Mouse (Mus musculus): ENCODE measurements around the gene Fkbp5.
"Not testable (repeated sequence)": the region's sequence is repeated elsewhere in the genome, so short reads cannot be mapped to it uniquely, and the experiment has no call there.

Fkbp5 gene

DNA sequence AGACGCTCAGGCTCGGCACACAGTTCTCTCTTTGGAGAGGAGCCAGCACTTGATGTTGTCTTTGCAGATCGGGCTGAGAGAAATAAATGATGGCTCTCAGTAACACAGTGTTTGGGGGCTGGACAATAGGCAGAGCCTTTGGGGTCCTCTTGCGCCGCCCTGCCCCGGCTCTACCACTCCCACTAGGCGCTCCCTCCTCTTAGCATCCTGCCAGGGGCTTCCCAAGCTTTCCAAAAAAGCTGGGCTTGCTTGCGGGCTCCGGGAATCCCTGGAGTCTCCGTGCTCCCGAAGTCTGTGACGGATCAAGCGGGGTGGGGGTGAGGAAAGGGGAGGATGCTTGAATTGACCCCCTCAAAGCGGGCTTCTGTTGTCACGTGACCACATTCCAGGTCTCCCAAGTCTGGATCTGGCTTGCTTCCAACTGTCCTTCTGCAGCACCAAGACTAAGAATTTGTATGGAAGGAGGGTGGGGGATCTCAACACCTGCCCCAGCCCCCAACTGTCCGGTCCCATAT, at the start of gene Fkbp5:
Fkbp5 (minus strand) TSS at position 87 of the 515 bp plus-strand sequence.
- DNase-seq, result peak; percentile 84

DNA sequence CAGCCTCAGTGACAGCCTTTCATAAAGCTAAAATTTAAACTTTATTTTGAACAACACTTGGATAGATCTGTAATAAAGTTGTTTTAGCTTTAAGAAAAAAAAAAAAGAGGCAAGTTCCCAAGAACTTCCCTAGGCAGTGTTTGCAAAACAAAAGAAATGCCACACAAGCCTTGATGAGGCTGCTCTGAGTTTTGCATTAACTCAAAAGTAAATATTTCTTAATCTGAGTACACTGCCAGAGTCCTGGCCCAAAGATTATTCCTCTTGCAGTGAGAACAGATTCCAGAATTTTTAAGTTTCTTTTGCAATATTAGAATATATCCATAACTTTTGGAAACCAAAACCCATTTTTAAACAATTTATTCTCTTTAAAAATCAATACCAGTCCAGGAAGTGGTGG, 47.9 kb upstream of the Fkbp5 start:
- DNase-seq, result no peak

DNA sequence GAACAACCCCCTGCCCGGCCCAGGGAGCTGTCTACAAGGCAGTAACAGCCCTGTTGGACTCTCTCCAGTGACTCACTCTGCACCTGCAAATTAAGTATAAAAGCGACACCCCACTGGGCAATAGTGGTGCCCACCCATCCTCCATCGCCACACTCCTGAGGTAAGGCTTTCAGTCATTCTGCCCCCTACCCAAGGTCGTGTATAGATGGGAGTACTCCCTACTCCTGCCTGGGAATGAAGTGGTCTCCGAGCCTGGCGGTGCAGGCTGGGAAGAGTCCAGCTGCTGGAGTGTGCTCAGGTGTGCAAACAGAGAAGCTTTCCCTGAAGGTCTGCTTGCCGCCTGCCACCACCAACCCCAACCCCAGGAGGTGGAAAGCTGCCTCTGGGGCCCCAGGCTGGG, 44.3 kb upstream of the Fkbp5 start:
- DNase-seq, result no peak

DNA sequence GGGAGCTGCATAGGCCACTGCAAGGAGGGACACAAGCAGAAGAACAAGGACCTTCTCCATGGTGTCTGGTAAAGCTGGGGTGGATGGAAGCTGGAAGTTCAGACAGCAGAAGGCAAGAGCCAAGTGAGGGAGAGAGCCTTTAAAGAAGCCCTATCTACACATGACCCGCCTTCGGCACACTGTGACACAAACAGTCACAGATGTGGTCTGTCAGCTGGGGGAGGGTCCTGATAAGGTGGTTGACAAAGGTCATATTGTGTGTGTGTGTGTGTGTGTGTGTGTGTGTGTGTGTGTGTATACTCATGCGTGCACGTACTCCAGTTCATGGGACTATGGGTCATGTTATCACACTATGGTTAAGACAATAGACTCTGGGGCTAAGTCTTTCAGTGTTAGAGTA, 43.3 kb upstream of the Fkbp5 start, which contains the start of gene Clps:
Clps (minus strand) TSS at position 169 of the 400 bp plus-strand sequence.
- DNase-seq, result no peak

DNA sequence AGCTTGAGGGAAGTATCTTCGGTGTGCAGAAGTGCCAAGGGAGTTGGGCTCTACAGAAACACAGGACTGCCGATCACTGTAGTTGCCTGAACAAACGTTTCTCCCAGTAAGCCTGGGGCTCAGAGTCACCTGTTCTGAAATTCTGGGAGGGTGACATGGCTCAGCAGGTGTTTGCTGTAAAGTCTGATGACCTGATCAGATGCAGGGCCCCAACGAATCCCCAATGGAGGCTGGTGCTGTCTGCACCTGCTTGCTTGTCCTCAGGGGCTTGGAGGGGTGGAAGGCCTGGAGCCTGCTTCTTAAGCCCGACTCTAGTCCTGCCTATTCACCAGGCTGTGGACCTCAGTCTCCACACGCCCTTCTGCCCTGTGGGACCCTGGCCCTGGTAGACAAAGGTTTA, 40.4 kb upstream of the Fkbp5 start:
- DNase-seq, result no peak

DNA sequence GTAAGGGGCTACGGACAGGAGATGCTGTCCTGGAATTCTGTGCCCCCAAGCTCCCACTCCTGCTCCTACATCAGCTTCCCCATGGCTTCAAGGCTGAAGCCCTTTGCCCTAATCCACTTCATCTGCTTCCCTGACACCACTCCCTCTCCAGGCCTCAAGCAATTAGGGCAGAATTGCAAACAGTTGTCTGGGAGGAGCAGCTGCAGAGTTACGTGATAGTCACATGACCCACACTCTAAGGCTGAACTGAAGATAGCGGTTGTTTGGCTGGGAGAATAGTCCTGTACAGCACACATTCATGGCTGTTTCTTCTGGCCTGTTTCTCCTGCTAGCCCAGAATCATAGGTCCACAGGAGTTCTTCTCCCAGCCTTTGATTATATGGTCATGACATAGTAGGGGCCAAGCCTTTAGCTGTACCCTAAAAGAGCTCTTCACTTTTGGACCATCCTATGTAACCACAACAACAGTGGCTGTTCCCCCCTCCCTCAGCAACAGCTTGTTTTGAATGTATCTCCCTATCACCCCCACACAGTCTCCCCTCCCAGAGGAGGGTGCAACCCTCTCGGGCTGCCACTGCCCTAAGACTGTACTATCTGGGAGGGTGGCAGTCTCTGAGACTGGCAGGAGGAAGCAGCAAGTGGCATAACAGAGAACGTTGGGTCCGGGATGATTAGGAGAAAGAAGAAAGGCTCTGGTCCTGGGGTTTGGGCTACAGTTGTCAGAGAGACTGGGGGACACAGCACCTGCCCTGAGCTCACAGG, 39.5 kb upstream of the Fkbp5 start:
- no peak for DNase-seq

DNA sequence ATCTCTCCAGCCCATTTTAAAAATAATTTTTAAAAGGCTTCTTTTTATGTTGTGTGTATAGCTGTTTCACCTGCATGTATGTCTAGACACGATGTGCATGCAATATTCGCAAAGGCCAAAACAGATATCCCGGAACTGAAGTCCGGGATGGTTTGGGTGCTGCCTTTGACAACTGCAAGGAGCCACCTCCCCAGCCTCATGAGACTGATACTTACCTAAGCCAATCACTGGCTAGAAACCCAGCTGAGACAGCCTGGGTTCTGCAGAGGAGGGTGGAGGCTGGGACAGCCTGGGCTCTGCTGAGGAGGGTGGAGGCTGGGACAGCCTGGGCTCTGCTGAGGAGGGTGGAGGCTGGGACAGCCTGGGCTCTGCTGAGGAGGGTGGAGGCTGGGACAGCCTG, 36.7 kb upstream of the Fkbp5 start:
- DNase-seq, result not testable (repeated sequence)

DNA sequence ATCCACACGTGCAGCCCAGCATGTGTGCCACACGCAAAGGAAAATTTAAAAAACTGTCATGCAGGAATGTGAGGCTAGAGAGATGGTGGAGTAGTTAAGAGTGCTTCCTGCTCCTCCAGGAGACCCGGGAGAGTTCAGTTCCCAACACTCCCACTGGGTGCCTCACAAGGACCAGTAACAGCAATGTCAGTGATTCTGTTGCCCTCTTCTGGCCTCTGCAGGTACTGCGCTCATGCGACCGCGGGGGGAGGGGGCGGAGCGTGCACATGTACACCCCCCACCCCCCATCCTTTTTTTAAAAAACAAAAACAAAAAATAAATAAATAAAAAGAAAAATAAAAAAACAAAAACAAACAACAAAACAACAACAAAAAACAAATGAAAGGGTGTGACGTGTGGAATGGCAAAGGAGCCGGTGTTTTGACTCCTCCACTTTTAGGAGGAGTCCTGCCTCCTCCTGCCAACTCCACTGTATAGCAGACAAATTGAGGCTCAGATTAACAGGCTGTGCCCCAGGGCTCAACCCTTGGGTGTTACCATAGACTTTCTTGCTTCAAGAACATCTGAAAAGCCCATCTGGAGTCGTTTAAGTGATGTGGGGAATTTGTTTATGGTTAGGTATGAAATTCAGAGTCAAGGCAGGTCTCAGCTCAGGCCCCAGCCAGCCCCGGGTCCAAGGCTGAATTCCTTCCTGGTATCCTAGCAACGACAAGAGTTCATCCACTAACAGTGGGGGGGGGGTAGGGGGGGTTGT, 35.9 kb upstream of the Fkbp5 start:
- DNase-seq, result peak; percentile 58

DNA sequence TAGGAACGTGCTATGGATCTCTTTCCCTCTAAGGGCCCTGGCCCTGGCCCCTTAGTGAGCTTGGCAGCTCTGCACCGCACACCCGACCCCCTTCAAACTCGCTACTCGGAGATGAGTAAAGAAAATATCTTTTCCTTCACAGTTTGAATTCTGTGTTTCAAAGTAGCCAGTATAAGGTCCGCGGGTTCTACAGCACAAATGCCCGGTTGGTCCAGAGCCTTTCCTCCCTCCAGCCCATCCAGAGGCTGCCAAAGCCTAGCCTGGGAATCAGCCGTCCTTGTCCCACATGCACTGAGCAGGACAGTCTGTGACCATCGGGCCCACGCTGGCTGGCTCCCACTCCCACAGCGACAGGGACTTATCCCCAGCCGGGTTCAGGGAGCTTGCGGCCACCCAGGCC, 31.8 kb upstream of the Fkbp5 start, which contains the start of gene Clpsl2:
Clpsl2 (plus strand) TSS at position 301 of the 400 bp plus-strand sequence.
- DNase-seq, result no peak

DNA sequence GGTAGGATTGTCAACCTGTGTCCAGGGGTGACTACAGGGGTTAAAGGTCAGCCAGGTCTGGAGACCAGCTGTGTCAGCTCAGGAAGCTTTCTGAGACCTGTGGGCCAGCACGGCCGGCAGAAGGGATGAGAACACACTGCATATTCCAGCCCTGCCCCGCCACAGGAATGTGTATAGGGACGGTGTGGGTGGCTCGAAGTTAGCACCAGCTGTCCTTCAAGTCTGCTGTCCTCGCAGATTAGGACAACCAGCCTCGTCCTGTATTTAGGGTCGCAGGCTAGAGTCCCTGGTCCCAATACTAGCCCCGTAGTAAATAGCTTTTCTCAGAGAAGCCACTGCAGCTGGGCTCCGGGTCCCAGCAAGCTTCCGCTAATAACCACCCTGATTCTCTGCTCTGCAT, 31.2 kb upstream of the Fkbp5 start:
- no peak for DNase-seq

DNA sequence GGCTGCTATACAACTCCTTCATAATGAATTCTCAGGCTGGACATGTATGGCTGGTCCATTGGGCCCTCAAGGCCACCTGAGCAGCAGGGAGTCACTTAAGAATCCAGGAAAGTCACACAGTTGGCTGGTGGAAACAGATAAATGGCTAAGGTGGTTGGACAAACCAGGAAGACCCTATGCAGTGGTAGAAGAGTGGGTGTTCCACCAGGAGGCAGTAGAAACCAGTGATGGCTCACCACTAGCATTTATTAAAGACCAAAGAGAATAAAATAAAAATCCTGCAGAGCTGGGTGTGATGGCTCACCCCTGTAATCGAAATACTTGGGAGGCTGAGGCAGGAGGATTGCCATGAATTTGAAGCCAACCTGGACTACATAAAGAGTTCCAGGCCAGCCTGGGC, 29.6 kb upstream of the Fkbp5 start:
- DNase-seq, result no peak

DNA sequence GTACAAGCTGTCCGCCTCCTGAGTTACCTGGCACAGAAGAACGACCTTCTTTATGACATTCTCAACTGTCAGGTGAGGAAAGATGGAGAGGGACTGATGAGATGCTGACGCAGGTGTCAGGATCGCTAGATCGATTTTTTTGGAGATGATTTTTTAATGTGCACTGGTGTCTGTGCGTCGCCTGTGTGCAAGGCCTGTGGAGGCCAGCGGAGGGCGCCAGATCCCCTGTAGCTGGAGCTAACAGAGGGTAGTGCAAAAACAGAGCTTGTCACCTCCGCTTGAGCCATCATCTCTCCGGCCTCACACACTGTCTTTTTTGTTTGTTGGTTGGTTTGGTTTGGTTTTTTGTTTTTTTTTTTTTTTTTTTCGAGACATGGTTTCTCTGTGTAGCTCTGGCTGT, 20.6 kb upstream of the Fkbp5 start:
- DNase-seq, result no peak

DNA sequence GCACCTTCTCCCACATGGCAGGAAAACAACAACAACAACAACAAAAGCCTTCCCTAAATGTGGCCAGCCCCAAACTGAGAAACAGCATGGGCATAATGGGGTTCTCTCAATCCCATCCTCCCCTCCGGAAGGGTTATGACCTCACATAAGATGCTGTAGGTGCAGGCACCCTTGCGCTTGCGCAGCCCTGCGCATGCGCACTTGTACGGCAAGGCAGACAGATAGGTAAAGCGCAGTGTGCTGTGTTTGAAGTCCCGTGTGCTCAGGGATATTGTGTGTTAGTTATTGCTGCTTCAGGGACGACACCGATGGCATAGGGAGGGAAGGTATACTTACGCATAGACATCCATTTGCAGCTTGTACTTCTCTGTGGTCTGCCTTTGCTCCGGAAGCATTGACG, 16.0 kb upstream of the Fkbp5 start:
- DNase-seq, result no peak

DNA sequence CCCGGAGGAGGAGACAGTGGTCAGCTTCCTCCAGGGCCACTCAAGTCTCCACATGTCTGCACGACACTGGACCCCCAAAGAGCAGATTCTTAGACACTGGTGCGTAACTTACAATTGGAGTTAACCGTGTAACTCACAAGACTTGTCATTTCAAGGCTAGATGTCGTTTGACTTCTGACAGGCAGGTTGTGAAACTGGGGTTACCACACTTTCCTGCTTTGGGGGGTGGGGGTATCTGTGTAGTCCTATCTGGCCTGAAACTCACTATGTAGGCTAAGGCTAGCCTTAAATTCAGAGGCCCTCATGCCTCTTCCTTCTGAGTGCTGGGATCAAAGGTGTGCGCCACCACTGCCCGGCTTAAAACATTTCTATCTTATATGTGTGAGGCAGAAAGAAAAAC, 15.2 kb upstream of the Fkbp5 start:
- DNase-seq, result no peak

DNA sequence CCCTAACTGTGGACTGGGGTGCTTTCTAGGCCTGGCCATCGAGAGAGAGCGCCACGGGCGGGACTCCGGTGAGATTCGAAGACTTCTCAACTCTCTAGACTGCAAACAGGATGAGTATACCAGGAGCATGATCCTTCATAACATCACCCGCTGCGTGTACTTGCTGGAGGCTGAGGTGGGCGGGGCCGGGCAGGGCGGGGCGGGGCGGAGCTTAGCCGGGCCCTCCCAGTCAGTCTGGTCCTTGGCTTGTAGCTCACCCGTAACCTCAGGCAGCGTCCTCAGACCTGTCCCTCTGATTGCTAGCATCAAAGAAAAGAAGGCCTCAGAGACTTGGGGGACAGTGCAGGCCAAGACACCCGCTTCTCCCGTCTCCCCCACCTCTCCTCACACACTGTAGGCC, 14.6 kb upstream of the Fkbp5 start:
- DNase-seq, result no peak

DNA sequence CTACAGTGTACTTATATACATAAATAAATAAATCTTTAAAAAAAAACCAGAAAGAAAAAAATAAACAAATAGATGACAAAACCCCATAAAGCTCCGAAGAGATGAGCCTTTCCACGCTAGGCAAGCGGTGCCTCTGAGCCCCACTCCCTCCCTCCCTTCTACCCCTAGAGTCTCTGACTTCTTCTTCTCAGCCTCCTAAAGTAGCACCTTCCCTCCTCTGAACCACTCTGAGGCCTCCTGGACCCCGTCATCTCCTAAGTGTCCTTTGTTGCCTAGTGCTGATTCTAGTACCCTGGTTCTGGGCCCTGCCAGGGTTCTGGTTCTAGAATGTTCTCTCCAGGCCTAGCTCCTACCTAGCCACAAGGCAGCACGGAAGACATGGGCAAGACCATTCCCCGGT, 13.2 kb upstream of the Fkbp5 start, which contains the start of gene Armc12:
Armc12 (plus strand) TSS at position 301 of the 400 bp plus-strand sequence.
- DNase-seq, result no peak

DNA sequence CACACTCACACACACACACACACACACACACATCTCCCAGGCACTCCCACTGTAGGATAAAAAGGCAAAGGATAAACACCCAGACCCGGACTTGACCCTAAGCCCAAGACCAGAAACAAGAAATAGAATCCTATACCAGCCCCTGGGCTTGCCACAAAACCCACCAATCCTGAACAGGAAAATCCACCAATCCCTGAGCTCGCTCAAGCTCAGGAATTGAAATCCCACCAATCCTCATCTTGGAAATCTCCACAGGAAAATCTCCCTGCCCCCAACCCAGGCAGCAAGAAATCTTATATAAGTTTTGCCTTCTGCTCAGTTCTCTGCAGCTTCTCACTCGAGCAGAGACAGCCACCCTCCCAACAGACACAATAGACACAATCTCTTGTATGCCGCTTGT, 11.8 kb upstream of the Fkbp5 start:
- no peak for DNase-seq

DNA sequence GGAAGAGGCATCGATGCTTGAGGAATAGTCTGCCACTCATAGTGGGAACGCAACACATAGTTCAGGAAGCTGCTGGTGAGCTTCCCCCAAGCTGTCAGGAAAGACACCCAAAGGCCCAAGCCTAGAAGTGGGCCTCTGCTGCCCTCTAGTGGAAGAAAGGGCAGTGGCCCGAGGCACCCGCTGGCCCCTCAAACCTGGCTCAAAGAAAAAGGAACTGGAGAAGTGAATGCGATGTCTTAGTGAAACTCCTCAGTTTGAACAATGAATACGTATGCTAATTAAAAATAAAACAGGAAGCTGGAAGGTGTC, 10.7 kb upstream of the Fkbp5 start:
- peak; percentile 71 for DNase-seq

DNA sequence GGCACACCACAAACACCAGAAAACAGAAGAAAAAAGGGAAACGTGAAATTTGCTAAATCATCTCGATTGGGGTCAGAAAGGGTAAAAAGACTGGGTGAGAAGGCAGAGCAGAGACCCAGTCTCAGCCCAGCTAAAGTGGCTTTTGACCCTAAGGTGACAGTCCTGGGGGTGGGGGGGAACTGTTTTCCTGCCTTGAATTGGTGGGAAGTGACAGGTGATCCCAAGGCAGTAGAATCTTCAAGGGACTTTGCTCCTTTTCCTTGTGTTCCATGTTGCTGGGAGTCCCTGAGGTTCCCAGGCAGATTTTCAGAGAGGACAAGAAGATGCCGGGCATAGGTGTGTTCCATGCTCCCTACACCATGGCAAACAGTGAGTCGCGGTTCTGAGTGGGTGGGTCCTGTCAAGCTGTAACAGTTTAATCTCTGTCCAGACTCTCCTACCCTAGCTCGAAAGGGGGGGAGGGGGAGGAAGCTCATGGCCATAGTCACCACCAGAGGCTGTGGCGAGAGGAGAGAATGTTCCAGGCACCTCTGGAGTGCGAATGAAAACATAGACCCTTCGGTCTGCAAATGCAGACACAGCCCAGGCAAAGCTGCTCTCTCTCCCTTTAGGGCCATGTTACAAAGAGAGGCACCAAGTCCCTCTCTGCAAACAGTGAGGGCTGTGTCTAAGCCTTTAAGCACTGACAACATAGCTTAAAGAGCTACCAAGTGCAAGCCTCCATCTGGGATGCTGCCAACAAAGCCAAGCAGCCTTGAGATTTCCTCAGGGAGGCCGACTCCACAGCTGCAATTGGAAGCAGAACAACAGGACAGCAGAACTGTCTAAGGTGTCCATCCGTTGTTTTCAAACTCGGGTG, 10.1 kb upstream of the Fkbp5 start:
- peak; percentile 23 for DNase-seq

DNA sequence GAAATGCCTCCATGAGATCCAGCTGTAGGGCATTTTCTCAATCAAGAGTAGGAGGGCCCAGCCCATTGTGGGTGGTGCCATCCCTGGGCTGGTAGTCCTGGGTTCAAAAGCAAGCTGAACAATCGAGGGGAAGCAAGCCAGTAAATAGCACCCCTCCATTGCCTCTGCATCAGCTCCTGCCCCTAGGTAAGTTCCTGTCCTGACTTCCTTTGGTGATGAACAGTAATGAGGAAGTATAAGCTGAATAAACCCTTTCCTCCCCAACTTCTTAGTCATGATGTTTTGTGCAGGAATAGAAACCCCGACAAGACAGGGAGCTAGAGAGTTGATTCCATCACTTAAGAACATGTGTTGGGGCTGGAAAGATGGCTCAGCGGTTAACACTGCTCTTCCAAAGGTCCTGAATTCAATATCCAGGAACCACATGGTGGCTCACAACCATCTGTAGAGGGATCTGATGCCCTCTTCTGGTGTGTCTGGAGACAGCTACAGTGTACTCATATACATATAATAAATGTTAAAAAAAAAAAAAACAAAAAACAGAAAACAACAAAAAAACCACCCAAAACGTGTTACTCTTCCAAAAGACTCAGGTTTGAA, 7.6 kb upstream of the Fkbp5 start:
- DNase-seq, result peak; percentile 11

DNA sequence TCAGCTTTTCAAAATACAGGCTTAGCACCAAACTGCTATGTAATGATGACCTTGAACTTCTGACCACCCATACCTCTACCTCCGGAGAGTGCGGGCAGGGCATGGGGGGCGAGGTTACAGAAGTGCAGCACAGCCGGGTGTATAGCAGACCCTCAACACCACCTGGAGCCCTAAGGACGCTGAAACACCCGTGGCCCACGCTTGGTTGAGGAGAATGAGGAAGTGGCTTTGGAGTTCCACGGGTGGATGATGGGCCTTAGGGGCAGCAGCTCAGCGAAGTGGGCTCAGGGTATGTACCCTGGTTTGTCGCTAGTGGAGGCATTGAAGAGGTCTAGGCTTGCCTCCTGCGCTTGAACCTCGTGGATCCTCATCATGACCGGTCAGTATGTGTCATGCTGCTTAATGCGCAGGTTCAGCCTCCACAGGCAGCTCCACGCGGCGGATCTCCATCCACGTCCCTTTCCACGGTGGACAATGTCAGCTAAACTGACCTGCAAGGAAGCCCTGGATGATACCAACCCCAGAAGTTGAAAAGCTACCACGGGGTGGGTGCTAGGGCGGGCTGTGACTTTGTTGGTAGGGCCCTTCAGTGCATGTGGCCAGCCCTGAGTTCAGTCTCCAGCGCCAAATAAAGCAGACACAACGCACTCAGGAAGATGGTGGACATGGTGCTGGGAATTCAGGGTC, 6.8 kb upstream of the Fkbp5 start:
- DNase-seq, result peak; percentile 25

DNA sequence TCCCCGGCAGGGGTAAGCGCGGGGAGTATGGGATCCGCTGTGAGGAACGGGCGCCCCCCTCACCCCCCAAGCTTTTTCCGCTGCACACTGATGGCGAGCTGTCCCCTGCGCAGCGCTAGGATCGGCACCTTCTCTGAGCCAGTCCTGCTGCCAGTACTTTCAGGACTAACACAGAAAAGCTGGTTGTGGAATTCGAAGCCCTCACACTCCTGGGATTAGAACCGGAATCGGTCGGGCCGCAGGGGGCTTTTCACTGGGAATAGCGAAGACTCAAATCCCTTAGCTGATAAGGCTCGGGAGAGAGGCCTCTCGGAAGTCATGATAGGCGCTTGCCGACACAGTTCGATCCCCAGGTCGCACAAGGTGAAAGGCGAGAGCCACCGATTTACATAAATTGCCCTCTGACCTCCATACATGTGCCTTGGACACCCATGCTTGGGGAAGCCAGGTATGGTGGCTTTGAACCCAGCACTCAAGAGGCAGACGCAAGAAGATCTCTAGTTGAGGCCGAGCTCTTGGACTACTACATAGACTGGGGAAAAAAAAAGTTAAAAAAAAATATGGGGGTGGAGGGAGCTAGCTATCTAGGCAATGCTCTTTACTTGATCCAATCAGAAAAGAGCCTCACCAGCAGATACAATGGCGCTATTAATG, 6.2 kb upstream of the Fkbp5 start:
- no peak for DNase-seq
